Mouse (Mus musculus) ZHBTc4 (cell line): Measurements from ENCODE around the gene Sh3bp4.

Experiments
- DNase-seq: peaks from one replicate; pipeline ENCODE4 v3.0.0-alpha.2; 2011; ENCODE audit warnings: low read depth, low spot score

The Sh3bp4 gene

DNA sequence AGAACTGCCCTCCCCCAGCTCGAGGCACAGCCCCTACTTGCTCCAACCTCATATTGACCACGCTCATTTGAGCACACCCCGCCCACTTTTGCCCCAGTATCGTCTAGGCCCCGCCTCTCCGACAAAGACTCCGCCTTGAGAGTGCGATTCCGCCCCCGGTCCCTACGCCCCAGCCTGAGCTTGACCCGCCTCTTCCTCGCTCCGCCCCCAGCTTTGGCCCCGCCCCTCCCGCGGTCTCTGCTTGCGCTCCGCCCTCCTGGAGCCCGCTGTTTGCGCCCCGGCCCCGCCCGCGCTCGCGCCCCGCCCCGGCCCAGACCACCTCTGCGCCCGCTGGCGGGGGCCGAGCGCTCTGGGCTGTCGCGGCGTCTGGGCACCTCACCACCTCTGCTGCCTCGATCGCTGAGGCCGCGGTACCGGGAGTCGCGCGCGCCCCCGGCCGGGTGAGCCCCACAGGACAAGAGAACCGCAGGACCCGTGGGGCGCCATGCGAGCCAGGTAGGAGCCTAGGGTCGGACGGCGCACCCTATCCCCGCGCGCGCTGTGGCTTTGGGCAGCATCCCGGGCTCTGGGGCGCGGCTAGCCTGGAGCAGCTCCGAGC lies at the start of gene Sh3bp4:
Sh3bp4 (plus strand) TSS at position 313 of the 598 bp plus-strand sequence.
- peak; percentile 99 for DNase-seq

- peak; percentile 54 for DNase-seq
These were observed 47.2 kb upstream of the Sh3bp4 start for GRCm38 (mm10) chr1:89022997-89023396.

DNA sequence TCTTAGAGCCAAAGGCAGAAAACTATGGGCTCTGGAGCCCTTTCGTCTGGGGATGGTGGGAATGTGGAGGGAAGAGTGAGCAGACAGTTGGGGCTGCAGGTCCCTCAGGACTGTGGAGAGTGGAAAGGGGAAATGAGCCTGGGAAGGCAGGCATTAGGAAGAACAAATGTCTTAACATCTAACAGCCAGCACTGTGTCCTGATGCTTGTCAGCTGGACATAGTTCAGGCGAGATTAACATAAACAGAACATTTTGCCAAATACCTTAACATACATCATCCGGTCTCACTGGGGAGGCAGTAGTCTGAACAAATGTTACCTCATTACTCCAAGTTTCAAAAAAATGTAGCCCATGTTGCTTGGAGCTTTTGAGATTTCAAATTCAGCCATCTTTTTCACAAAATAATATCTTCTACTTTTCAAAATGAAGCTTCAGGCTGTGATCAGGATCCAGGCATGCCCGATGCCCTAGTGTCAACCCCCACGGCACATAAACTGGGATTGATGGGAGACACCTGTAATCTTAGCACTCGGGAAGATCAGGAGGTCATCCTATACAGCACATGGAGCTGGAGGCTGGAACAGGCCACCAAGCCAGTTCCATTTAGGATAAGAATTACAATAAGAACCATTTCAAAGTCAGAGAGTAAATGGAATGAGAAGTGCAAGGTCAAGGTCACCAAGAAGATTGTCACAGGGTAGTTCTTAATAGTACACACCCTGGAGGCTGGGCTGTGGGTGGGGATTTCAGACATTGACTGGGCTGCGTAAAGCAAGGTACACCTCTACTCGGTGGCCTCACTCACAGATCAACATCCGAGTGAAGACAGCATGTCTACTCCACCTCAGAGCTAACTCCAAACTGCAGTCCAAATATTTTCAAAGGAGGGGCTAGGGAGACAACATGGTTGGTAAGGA lies 45.3 kb upstream of the Sh3bp4 start:
- peak; percentile 90 for DNase-seq

- DNase-seq: no peak
These were observed 44.2 kb upstream of the Sh3bp4 start for GRCm38 (mm10) chr1:89026040-89026439.

DNA sequence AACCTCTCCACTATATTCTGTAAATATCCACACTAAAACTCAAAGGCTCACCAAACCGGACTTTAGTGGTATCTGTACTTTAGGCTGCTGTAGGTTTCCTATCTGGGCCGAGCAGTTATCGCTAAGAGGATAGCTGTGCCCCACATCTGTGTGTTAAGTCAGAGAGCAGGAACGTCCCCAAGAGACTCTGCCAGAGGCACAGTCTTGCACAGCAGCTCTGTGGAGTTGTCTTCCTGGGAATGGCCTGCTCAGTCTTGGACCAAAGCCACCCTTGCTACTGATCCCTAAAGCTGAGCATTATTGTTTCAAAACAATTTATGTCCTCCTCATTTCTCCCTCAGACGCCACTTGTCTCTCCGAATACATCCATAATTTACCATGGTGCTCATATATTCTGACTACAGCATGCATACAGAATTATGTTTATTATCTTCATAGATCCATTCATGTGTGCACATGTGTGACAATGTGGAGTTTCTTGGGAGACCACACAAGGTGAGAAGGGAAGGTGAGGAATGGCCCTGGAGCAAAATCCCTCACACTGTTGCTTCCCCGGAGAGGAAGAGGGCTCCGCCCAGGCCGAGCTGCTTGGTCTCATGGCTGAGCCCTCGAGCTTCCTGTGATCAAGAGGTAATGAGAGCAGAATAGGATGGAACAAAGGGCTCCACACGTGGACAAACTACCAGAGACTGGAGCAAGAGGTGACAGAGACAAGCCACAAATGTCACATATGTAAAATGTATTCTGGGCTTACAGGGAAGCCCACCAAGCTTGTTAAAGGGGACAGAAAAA lies 40.9 kb upstream of the Sh3bp4 start:
- DNase-seq: no peak

DNA sequence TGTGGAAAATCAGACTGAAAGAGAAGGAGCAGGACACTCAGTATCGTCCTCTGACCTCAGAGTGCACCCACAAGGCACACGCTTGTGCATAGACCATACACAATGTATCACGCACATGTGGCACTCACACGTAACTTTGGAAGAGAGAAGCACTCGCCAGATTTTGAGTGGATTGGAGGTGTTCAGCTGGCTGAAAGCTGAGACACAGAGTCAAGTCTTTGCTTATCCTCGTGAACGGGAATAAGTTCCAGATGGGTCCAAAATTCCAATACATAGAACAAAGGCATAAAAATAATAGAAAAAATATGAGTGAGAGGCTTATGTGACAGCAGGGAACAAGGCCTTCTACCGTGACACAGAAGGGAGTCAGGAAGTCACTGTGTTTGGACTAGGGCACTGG lies 36.6 kb upstream of the Sh3bp4 start:
- no peak for DNase-seq

DNA sequence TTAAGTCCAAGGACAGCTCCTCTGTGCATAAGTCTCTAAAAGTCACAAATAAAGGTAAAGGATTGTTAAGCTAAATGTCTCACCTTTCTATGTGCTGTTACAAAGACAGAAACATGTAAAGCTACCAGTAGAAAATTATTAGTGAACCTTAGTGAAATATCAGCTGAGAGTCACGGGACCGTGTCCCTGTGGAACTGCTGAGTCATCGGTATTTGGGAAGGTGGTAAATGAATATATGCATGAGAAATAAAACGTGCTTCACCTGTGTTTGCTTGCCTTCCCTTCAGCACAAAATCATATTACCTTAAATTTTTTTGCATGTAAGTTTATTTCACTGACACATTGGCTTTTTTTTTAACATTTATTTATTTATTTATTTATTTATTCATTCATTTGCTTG lies 36.2 kb upstream of the Sh3bp4 start:
- DNase-seq: no peak

GRCm38 (mm10) chr1:89035115-89035514 lies 35.1 kb upstream of the Sh3bp4 start:
- DNase-seq: no peak

DNA sequence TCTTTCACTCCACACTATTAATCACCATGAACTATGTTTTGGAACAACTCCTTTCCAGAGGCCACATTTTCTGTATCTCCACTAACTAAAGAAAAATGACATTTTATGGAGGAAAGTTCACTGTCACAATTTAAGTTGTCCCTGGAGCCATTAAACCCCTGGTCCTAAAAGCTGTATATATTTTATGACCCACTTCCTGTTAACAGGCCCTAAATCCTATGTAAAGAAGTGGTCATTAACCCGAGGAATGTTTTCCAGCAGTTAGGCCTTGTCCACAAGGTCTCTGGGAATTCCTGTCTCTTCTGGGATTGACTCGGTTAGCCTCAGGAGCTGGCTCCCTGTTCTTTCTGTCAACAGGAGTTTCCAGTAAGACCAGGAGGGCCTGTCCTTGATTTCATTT lies 30.4 kb upstream of the Sh3bp4 start:
- DNase-seq: no peak

DNA sequence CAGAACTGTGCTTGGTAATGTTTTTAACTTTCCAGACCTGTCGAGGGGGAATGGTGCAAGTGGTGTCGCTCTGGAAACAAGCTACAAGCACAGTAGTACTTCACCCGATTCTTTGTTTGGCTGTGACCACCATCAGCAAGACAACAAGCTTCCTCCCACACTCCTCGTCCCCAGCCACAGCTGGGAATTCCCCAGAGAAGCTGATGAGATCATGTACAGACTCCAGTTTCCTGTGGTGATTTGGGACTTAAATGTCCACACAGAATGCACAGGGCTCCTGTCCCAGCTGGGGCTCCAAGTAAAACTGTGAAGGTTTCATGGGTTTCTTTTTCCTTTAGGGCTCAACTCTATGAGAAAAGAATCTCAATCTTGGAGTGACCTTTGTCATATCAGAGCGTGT lies 28.9 kb upstream of the Sh3bp4 start:
- DNase-seq: peak; percentile 56

DNA sequence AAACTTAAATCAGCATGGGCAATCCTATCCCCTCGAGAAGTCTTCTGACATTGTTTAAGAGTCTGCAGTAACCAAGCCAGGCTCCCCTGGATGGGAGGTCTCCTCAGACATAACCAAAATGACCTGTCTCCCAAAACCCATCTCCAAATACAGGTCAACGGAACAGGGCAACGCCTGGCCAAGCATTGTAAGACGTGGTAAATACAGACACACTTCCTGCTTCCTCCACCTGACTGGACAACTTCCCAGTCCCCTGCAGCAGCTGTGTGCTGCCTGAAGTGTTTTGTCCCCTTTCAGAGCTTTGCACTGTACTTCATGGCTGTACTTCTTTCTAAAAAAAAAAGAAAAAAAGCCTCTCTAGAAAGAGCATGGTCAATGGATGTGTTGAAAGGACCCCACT lies 28.1 kb upstream of the Sh3bp4 start:
- DNase-seq: no peak

DNA sequence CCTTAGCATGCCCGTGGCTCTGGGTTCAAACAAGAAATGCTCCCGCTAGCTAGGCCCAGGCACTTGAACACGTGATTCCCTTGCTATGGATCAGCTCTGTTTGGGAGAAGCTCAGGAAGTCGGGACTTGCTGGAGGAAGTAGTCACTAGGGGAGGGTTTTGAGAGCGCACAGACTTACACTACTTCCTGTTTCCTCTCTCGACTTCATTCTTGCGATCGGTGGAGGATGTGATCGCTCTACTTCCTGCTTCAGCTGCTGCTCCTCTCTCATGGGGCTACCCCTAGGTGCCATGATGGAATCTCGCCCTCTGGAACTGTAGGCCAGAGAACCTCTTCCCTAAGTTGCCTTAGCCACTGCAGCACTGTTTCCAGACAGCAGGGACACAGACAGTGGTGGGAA lies 27.3 kb upstream of the Sh3bp4 start:
- peak; percentile 32 for DNase-seq

- DNase-seq: no peak
These were observed 24.8 kb upstream of the Sh3bp4 start for GRCm38 (mm10) chr1:89045403-89045802.

GRCm38 (mm10) chr1:89049506-89049905 lies 20.7 kb upstream of the Sh3bp4 start:
- no peak for DNase-seq

GRCm38 (mm10) chr1:89056175-89056574 lies 14.0 kb upstream of the Sh3bp4 start:
- DNase-seq: no peak

DNA sequence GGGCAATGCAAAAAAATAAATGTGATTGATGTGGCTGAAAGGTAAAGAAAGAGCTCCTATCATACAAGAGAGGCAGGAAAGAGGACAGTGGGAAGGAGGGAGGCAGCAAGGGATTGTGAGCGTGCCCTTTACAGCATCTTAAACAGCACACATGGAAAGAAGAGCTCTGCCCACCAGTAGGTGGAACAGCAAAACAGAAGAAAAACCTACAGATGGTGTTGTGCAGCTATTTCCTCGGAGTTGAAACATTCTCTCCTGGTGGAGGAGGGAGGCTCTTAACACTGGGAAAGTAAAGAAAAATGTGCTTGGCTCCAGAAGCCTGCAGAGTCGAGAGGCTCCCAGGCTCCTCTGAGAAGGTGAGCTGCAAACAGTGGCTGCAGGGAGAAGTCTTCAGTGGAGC lies 12.8 kb upstream of the Sh3bp4 start:
- no peak for DNase-seq

- DNase-seq: peak; percentile 55
These were observed 12.2 kb upstream of the Sh3bp4 start for GRCm38 (mm10) chr1:89058011-89058410.

DNA sequence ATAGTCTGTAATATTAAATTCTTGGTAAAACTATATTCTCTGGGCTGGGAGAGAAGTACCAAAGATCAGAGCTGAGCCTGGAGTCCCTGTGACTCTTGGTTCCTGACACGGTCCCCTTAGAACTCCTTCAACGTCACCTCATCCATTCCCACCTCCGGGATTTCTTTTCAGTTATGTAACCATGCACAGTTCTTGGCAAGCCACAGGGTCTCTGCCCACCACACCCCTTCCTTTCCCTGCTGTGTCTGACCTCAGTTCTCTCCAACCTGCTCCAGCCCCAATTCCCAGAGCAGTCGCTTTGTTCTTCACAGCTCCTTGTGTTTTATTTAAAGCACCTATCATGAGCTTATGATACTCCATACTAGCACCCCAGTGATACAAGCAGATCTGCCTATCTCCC lies 7.2 kb upstream of the Sh3bp4 start:
- no peak for DNase-seq

DNA sequence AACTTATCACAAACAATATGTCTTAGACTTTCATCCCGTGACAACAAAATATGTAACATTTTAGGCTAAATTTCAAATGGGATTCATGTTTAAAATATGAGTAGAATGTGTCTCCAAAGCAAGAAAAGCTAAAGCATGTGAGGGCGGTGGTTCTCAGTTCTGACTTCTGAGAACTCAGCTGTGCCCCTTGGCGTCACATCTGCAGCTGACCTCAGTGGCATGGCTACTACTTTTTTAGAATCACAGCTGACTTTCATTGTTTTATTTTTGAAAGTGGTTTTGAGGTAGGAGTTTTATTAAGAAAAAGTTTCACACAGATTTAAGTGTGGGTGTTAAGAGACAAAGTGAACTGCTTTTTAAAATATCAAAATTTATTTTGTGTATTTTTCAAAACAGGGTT lies 6.4 kb upstream of the Sh3bp4 start:
- no peak for DNase-seq

DNA sequence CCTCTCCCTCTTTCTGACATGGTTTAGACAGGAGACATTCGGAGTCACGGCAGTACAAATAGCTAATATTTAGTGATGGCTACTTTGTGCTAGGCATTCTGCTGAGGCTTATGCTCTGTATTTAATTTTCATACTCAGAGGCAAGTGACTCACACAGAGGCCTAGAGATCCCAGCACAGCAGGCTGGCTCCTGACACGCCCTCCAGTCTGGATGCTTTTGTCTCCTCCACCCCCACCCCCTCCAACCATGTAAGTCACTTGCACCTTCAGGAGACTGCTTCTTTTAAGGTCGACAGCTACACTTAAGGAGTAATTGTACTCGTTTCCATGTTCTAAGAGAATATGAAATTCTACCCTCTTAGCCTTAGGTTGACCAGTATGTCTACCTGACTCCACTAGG lies 1.4 kb upstream of the Sh3bp4 start:
- DNase-seq: peak; percentile 79

- no peak for DNase-seq
These were observed 624 bp upstream of the Sh3bp4 start for GRCm38 (mm10) chr1:89069479-89070102.

- DNase-seq: peak; percentile 58
These were observed 701 bp downstream of the Sh3bp4 start for GRCm38 (mm10) chr1:89070871-89071361.
